Mouse (Mus musculus) T-helper 17 cell (primary cell): ENCODE measurements around the gene Cpox.

Source experiments
- in situ Hi-C, 2 experiments: fragments of 300-600 bp; cut with MboI, MseI; formaldehyde crosslinking; loops; 1 replicate in 1 of 2; 2 replicates in 1 of 2; pipeline ENCODE4 v1.15.1; 2025; ENCODE audit warnings: high pct_unique_total_duplicates in 2 of 2

Cpox gene

DNA sequence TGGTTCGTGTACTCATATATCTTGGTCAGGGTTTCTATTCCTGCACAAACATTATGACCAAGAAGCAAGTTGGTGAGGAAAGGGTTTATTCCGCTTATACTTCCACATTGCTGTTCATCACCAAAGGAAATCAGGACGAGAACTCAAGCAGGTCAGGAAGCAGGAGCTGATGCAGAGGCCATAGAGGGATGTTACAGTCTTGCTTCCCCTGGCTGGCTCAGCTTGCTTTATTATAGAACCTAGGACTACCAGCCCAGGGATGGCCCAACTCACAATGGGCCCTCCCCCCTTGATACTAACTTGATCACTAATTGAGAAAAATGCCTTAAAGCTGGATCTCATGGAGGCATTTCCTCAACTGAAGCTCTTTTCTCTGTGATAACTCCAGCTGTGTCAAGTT is 3.4 kb upstream of the Cpox start:
- in situ Hi-C loops: loop anchor here in 1 of 2 experiments (5.0 kb wide), 2 partner anchors 66 to 204 kb away; no protein-coding TSS in a partner anchor

DNA sequence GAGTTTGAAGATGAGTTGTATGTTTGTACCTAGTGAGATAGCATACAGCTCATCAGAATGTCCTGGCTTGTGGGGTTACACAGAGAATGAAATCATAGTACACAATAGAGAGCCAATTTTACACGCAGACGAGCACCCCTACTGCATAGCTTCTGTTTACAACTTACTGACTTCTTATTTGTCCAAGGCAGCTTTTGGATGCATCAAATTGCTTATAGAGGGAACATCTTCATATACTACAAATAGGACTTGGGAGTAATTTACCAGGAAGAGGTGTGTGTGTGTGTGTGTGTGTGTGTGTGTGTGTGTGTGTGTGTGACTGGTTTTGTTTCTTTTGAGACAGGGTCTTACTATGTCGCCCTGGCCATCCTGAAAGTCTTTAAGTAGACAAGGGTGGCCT is 1.5 kb upstream of the Cpox start:
- in situ Hi-C loops: loop anchor here in 1 of 2 experiments (5.0 kb wide), 2 partner anchors 64 to 206 kb away; no protein-coding TSS in a partner anchor

- in situ Hi-C loops: loop anchor here in 1 of 2 experiments (5.0 kb wide), 2 partner anchors 63 to 207 kb away; no protein-coding TSS in a partner anchor
Measured at GRCm38 (mm10) chr16:58669264-58669663, 828 bp upstream of the Cpox start.

DNA sequence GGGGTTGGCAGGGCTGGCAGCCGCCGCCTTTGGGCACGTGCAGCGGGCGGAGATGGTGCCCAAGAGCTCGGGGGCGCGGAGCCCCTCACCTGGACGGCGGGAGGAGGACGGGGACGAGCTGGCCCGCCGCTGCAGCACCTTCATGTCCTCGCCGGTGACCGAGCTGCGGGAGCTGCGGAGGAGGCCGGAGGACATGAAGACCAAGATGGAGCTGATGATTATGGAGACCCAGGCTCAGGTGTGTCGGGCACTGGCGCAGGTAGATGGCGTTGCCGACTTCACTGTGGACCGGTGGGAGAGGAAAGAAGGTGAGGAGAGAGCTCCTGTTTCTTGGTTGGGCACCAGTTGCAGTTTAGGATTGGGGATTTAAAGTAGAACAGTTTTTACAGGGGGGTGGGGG is 551 bp downstream of the Cpox start:
- in situ Hi-C loops: loop anchor here in 1 of 2 experiments (5.0 kb wide), 1 partner anchor 62 kb away; no protein-coding TSS in a partner anchor

- in situ Hi-C loops: loop anchor here in 1 of 2 experiments (5.0 kb wide), 1 partner anchor 61 kb away; no protein-coding TSS in a partner anchor
Measured at GRCm38 (mm10) chr16:58671212-58671985, 1.3 kb downstream of the Cpox start.

GRCm38 (mm10) chr16:58672396-58672795 is 2.3 kb downstream of the Cpox start:
- in situ Hi-C loops: loop anchor here in 1 of 2 experiments (5.0 kb wide), 1 partner anchor 60 kb away; no protein-coding TSS in a partner anchor

GRCm38 (mm10) chr16:58673811-58674410 is 3.8 kb downstream of the Cpox start:
- in situ Hi-C loops: loop anchor here in 1 of 2 experiments (5.0 kb wide), 1 partner anchor 58 kb away; no protein-coding TSS in a partner anchor

GRCm38 (mm10) chr16:58675256-58675655 is 5.2 kb downstream of the Cpox start:
- in situ Hi-C loops: no loop called here

GRCm38 (mm10) chr16:58676156-58676555 is 6.1 kb downstream of the Cpox start:
- in situ Hi-C loops: no loop called here

- in situ Hi-C loops: no loop called here
Measured at GRCm38 (mm10) chr16:58676633-58677032, 6.5 kb downstream of the Cpox start.

DNA sequence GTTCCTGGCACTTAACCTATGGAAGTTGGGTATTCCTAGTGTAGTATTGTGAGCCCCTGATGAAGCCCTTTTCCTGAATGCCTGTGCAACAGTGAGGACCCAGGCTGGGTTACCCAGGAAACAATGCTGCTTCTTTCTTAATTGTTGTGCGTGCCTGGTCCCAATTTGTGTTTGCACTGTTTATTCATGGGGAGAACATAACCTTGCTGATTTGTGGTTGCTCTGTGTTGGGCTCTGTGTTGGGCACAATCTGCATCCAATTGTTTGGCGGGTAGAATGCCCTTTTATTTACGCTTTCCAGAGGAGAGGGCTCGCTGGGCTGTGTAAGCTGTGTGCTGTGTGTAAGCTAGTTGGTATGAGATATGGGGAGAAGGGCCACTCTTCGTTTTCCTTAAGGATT is 7.4 kb downstream of the Cpox start:
- in situ Hi-C loops: no loop called here

GRCm38 (mm10) chr16:58678660-58679059 is 8.6 kb downstream of the Cpox start:
- in situ Hi-C loops: no loop called here

DNA sequence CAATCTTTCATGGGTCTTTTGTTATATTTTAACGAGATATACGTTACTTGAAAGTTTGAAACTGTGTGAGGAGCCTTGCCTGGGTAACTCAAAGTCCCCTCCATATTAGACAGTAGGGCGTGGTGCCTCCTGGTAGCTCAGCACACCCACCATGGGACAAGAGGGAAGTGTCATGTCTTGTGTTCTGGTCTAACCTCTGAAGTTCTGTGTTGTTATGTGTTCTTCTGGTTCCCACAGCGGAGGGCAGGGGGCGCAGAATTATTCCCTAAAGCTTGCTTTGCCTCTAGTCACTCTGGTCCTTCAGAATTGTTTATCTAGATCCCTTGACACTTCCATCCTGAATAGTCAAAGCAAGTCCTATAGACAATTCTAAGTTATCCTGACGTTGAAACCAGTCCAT is 12.0 kb downstream of the Cpox start:
- in situ Hi-C loops: no loop called here

DNA sequence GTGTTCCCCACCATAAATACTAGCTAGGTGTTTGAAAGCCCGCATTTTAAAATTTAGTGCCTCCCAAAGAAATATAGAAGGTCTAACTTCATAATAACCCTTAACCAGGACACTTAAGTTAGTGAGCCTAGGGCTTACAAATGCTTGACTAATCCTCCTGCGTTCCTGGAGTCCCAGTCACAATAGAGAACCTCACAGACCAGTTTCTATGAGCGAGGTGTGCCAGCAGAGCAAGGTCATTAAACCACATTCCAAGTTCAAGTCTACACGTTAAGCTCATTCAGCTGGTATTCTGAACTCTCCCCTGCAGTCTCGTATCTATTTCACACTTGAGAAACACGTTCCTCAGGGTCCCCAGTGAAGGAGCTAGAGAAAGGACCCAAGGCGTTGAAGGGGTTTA is 12.8 kb downstream of the Cpox start:
- in situ Hi-C loops: no loop called here

GRCm38 (mm10) chr16:58683911-58684310 is 13.8 kb downstream of the Cpox start:
- in situ Hi-C loops: no loop called here

DNA sequence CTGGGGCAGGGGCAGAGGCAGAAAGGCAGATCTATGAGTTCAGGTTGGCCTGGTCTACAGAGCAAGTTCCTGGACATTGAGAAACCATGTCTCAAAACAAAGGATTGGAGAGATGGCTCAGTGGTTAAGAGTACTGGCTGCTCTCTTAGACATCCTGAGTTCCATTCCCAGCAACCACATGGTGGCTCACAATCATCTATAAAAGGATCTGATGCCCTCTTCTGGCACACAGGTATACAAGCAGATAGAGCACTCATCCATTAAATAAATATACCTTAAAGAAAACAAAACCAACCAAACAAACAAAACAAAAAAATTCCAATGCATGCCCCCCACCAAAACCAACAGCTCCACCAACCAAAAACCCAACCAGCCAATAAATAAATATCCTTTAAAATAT is 14.4 kb downstream of the Cpox start:
- in situ Hi-C loops: no loop called here

- in situ Hi-C loops: no loop called here
Measured at GRCm38 (mm10) chr16:58685548-58686537, 15.8 kb downstream of the Cpox start.

DNA sequence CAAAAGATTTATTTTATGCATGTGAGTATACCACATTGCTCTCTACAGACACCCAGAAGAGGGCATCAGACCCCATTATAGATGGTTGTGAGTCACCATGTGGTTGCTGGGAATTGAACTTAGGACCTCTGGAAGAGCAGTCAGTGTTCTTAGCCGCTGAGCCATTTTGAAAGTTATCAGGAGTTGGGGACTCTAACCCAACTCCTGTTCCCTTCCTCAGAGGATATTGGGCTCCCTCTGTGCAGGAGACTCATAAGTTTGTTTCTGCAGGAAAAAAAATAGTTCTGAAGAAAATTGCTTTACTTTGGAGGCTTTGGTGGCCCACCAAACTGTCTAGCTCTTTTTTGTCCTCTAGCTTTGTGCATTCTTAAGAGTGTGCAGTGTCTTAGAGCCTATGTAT is 18.4 kb downstream of the Cpox start:
- in situ Hi-C loops: no loop called here

DNA sequence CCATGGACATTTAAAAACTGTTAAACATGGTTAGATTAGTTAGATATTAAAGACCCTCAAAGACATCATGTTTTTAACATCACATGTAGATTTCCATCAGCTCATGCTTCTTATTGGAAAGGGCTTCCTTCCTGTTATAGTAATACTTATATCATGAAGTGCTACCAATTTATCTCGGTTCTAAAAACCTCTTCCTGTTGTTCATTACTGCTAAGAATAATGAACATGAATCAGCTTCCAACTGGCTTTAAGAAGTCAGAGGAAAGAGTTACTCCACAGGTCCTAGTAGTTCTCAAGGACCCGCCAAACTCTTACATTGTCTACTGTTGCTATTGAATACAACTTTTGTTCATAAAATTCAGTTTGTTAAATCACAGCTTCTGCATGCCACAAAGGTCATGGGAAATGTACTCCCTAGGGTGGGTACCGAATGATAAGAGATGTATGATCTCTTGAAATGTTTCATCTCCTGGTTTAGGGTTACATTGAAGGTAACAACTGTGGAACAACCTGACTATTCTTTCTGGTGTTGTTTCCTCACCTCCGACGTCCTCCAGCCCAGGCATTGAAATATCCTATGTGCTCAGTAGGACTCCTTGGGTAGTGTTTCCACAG is 19.6 kb downstream of the Cpox start:
- in situ Hi-C loops: no loop called here

- in situ Hi-C loops: no loop called here
Measured at GRCm38 (mm10) chr16:58690322-58690732, 20.2 kb downstream of the Cpox start.

GRCm38 (mm10) chr16:58694091-58694490 is 24.0 kb downstream of the Cpox start:
- in situ Hi-C loops: no loop called here
